Mouse (Mus musculus) intestine, postnatal 0 days (tissue): ENCODE measurements around the gene Htt. TPM values are rescaled to one million over a fixed set of nuclear protein-coding genes. Genes with fewer than 3 reads are reported as not detected.

Experiments used
- ATAC-seq: fragments of 200-750 bp; cut with Nextera tagmentation; 2 replicates; pipeline ENCODE4 v1.8.0; 2017; ENCODE audit warnings: mild to moderate bottlenecking, moderate TSS enrichment, moderate library complexity
- H3K27ac ChIP-seq: fragments of 300-500 bp; sonication (generic); 2 replicates; pipeline ENCODE4 v1.5.1; 2014; ENCODE audit warnings: mild to moderate bottlenecking, low read depth, low read length, moderate library complexity
- H3K27me3 ChIP-seq: fragments of 300-500 bp; sonication (generic); replicated peaks from 2 replicates; pipeline ENCODE4 v1.6.1; 2014; ENCODE audit warnings: low read length, mixed read lengths; ENCODE audit not compliant: control insufficient read depth, insufficient read depth
- H3K36me3 ChIP-seq: fragments of 300-500 bp; sonication (generic); 2 replicates; pipeline ENCODE4 v1.6.1; 2014; ENCODE audit warnings: mild to moderate bottlenecking, moderate library complexity; ENCODE audit not compliant: control insufficient read depth, insufficient read depth
- H3K4me1 ChIP-seq: fragments of 300-500 bp; sonication (generic); replicated peaks from 2 replicates; pipeline ENCODE4 v1.6.1; 2014; ENCODE audit warnings: antibody characterized with exemption, low read length, mixed read lengths; ENCODE audit not compliant: control insufficient read depth, insufficient read depth
- H3K4me2 ChIP-seq: fragments of 300-500 bp; sonication (generic); replicated peaks from 2 replicates; pipeline ENCODE4 v1.6.1; 2014; ENCODE audit warnings: low read depth, mild to moderate bottlenecking, moderate library complexity
- H3K4me3 ChIP-seq: fragments of 300-500 bp; sonication (generic); 2 replicates; pipeline ENCODE4 v1.5.1; 2014; ENCODE audit warnings: low read depth, low read length
- H3K9ac ChIP-seq: fragments of 300-500 bp; sonication (generic); 2 replicates; pipeline ENCODE4 v1.6.1; 2014; ENCODE audit warnings: mild to moderate bottlenecking, low read depth, low read length
- H3K9me3 ChIP-seq: fragments of 300-500 bp; sonication (generic); 2 replicates; pipeline ENCODE4 v1.6.1; 2016; ENCODE audit warnings: mixed run types; ENCODE audit not compliant: control insufficient read depth
- CTCF ChIP-seq: sonication (generic); IDR thresholded peaks from 2 replicates; pipeline ENCODE4 v1.5.1; 2016; ENCODE audit warnings: low read depth, mild to moderate bottlenecking, control low read depth, antibody characterized with exemption, moderate library complexity
- WGBS: fragments of 180-500 bp; shearing (Covaris S2); extraction: QIAGEN DNeasy Blood & Tissue Kit; methylation state at CpG from one replicate; pipeline ENCODE4 v1.1.7; 2014; 5-methylcytosine and 5-hydroxymethylcytosine counted together
- polyA plus RNA-seq: library from polyadenylated mRNA; unstranded; fragments of >200 nt; fragmentation: Nextera tagmentation; extraction: Ambion mirVana; gene quantifications from 2 replicates; pipeline ENCODE4 v1.2.1, GENCODE M21; 2015

Htt gene
- polyA plus RNA-seq, 1 experiment from 2014 or later: 3.7 TPM

DNA sequence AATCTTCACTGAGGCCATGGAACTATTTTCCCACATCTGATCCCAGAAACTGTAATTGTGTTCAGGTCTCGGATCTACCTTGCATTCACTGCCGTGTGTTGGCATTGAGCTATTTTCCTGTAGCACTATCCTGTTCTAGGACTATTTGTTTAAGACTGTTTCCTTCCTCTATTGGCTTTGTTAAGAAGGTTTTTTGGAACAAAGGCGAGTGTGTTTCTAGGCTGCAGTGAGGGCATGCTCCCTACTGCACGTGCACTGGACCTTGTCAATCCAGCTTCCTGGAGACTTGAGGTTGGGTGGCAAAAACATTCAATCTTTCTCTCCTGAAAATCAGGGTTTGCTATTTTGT lies 170.9 kb downstream of the Htt start:
- ATAC-seq: no peak
- H3K27ac ChIP-seq: peak overlapping the region; percentile 50; the same call in 1 of the 2 replicates
- 43% methylated on average over 4 of the region's 4 CpGs for WGBS
- no peaks in the 10 kb centered on the region for H3K27me3 ChIP-seq
- H3K9ac ChIP-seq: no peak overlapping the region
- no peaks in the 10 kb centered on the region for H3K4me1 ChIP-seq
- no peaks in the 10 kb centered on the region for H3K36me3 ChIP-seq
- no peak for TF ChIP-seq CTCF
- H3K4me2 ChIP-seq: no peak overlapping the region
- no peaks in the 10 kb centered on the region for H3K9me3 ChIP-seq
- no peak overlapping the region for H3K4me3 ChIP-seq

DNA sequence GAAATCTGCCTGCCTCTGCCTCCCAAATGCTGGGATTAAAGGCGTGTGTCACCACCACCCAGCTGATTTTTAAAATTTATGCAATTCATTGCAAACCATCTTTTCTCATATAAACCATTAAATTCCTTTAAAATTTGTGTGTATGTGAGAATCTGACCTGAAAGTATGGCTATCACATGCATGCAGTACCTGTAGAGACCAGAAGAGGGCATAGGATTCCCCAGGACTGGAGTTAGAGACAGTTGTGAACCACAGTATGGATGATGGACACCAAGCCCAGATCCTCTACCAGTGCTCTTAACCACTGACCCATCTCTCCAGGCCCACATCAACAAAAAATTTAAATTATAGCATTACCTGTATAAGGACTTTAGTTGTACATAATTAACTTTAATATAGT lies 171.9 kb downstream of the Htt start:
- no peaks in the 10 kb centered on the region for H3K36me3 ChIP-seq
- H3K4me3 ChIP-seq: no peak overlapping the region
- no peak for ATAC-seq
- H3K27me3 ChIP-seq: no peaks in the 10 kb centered on the region
- no peak overlapping the region for H3K9ac ChIP-seq
- WGBS: 90% methylated on average over 1 of the region's 1 CpGs
- H3K9me3 ChIP-seq: no peaks in the 10 kb centered on the region
- TF ChIP-seq CTCF: peak; percentile 58
- H3K4me1 ChIP-seq: no peaks in the 10 kb centered on the region
- H3K4me2 ChIP-seq: no peak overlapping the region
- no peak overlapping the region for H3K27ac ChIP-seq

DNA sequence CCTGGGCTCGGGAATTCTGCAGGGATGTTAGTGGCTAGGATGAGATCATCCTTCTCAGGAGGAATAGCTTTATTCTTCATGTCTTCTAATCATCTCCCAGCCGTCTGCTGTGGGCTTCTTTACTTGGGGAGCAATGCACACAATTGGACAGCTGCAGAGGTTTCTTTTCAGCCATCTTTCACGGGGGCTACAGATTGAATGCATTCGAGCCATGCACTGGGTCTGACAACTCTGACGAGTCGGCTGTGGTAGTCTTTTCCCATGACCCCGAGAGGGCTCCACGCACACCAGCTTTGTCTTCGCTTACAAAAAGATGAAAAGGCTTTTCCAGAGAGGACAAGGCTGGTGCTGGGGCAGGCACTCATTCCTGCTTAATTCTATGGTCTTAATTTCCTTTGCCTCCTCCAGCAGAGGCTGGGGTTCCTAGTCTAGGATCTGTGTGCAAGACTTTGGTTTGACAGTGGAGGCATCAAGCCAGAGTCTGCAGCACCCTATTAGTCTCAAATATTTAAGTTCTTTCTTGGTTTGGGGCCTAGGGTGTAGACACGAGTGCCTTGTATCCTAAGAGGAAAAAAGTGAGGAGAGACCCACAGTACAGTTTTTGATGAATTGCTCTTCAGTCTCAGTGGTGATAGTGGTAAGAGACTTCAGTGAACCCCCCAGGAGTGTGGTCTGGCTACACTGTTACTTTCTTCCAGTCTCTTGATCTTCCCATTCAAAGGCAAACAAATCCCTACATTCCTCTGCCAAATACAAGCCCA lies 180.3 kb downstream of the Htt start:
- Histone ChIP-seq H3K27me3 (no peaks in the 10 kb centered on the region), H3K4me1 (no peaks in the 10 kb centered on the region), H3K9ac (no peak overlapping the region), H3K36me3 (no peaks in the 10 kb centered on the region), H3K27ac (no peak overlapping the region), H3K4me2 (no peak overlapping the region), H3K4me3 (no peak overlapping the region), H3K9me3 (no peaks in the 10 kb centered on the region)
- no peak for ATAC-seq
- 69% methylated on average over 10 of the region's 10 CpGs for WGBS
- TF ChIP-seq CTCF: no peak

DNA sequence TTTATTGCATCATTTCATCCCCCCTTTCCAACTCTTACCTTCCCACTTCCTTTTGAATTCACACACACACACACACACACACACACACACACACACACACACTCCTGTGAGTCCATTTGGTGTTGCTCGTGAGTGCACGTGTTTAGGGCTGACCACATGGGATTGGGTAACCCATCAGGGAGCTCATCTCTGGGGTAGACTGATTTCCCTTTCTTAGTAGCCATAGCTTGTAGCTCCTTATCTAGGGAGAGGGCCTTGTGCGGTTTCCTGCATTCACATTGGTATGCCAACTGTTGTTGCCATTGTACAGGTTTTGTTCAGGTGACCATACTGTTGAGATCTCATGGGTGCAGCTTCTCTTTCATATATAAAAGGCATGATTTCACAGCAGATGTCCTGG lies 181.9 kb downstream of the Htt start:
- Histone ChIP-seq H3K27me3 (no peaks in the 10 kb centered on the region), H3K27ac (no peak overlapping the region), H3K4me3 (no peak overlapping the region), H3K4me2 (no peak overlapping the region), H3K9ac (no peak overlapping the region), H3K36me3 (no peaks in the 10 kb centered on the region), H3K4me1 (no peaks in the 10 kb centered on the region), H3K9me3 (no peaks in the 10 kb centered on the region)
- TF ChIP-seq CTCF: no peak
- WGBS: 84% methylated on average over 3 of the region's 3 CpGs
- ATAC-seq: no peak

DNA sequence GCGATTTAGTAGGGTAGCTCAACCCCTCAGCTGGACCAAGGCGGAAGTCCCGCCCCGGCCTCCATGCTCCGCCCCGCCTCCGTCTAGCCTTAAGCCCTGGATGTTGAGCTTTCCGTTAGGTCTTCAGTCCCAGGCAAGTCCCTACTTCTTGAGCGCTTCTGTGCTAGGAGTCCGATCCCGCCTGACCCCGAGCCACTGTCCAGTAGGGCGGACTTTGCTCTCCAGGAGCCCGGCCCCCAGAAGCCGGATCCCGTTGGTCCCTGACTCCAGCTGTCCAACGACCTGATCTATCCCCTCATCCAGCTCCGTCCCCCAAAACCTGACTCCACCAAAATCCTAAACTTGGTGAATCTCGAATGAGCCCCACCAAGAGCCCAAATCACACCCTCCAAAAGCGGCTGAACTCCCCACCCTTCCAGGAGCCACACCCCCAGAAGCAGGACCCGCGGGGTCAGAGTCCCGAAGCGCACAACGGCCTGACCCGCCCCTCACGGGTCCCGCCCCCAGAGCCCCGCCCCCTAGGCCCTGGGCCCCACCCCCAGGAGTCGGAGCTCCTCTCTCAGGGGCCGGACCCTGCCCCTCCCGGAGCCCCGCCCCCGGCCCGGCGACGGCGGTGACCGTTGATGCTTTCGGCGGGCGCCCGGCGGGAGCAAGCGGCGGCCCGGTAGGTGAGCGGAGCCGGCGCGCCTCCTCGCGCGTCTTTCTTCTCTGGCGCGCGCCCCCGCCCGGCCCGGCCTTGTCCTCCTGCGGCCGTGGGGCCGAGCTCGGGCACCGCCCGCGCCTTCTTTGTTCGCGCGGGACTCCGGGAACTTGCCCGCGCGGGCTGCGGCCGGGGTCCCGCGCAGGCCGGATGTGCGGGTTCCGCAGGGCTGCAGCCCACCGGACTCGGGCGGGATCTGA lies 187.6 kb downstream of the Htt start, which contains the start of gene Rgs12:
Rgs12 (plus strand) TSS at position 585 of the 900 bp plus-strand sequence.
- H3K9ac ChIP-seq: peak within 1 kb of the TSS; percentile 62
- no peak for TF ChIP-seq CTCF
- under 1% methylated on average over 72 of the region's 84 CpGs for WGBS
- no peaks in the 10 kb centered on the region for H3K4me1 ChIP-seq
- no peaks in the 10 kb centered on the region; the same call in 1 of the 2 replicates for H3K27me3 ChIP-seq
- peak; percentile 94 for ATAC-seq
- H3K4me3 ChIP-seq: peak within 1 kb of the TSS; percentile 65
- H3K9me3 ChIP-seq: no peaks in the 10 kb centered on the region
- peak within 1 kb of the TSS; percentile 22; the same call in 1 of the 2 replicates for H3K27ac ChIP-seq
- H3K4me2 ChIP-seq: peak within 1 kb of the TSS; percentile 79
- no peaks in the 10 kb centered on the region for H3K36me3 ChIP-seq

DNA sequence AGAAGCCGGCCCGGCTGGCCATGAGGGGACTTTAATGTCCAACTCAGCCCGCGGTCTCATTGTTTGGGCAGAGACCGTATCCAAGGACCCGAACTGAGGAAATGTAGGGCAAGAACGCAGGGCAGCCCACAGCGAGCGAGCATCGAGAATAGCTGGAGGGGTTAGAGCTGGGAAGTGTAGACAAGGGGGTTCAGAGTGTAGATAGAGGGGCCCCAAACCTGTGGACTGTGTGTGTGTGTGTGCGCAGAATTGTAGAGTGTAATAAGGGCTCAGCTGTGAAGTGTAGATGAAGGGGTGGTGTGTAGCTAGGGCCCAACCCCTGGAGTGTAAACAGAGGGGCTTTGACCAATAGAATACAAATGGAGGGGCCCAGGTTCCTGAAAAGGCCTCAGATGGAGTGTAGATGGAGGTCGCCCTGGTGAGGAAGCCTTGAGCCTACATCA lies 188.2 kb downstream of the Htt start:
- Histone ChIP-seq H3K36me3 (no peaks in the 10 kb centered on the region), H3K27me3 (no peaks in the 10 kb centered on the region; the same call in 1 of the 2 replicates), H3K4me1 (no peaks in the 10 kb centered on the region), H3K27ac (peak overlapping the region; percentile 22; the same call in 1 of the 2 replicates), H3K4me2 (peak overlapping the region; percentile 79), H3K9ac (peak overlapping the region; percentile 62), H3K4me3 (peak overlapping the region; percentile 65), H3K9me3 (no peaks in the 10 kb centered on the region)
- no peak for ATAC-seq
- 9% methylated on average over 12 of the region's 12 CpGs for whole genome bisulfite sequencing
- no peak for TF ChIP-seq CTCF
